Mouse (Mus musculus) liver, adult 2 months (tissue): ENCODE results near the gene Smad5.

Experiments
- CTCF ChIP-seq: fragments of 200-500 bp; IDR thresholded peaks from 2 replicates; pipeline ENCODE4 v1.5.1; 2011; ENCODE audit warnings: low read depth, low read length, control low read depth
- POLR2A ChIP-seq: fragments of 200-500 bp; IDR thresholded peaks from 2 replicates; pipeline ENCODE4 v1.6.1; 2011; ENCODE audit warnings: low read length, control low read depth; ENCODE audit not compliant: insufficient read depth; ENCODE audit errors: extremely low read depth

DNA sequence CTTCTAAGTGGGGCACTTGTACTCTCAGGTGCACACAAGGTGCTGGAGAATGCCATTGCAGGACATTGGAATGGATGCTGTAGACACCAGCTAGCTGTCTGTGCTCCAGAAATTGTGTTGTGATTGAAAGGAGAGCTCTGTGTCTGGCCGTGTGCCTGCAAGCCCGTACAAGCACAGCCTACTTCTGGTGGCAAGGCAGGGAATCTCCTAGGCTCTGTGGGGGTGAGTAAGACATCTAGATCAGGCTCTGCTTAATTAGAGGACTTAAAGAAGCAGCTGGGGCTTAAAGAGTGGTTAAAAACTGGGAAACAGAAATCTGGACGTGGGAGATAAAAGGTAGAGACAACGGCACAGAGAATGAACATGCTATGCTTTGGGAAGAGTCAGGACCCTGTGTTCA is 4.8 kb downstream of the Smad5 start:
- TF ChIP-seq CTCF: no peak
- TF ChIP-seq POLR2A: no peak
